ENCODE assay signal across 8 mouse cellular contexts in genomic region chr8:119585901-119586300, GRCm38 (mm10). TPM values are rescaled to one million over a fixed set of nuclear protein-coding genes. Genes with fewer than 3 reads are reported as not detected.
DNase-seq lines count a peak whose midpoint lies in the region; ATAC-seq and TF ChIP-seq lines count a peak whose summit lies in the region.

No protein-coding gene starts in this region.

- no peaks in the 10 kb centered on the region for H3K27me3 ChIP-seq in thymus, adult 2 months (ENCODE audit: control insufficient read depth, insufficient read depth, low read length)
- no peaks in the 10 kb centered on the region for H3K27me3 ChIP-seq in liver, embryonic 15.5 days

- peak overlapping the region; percentile 55 for H3K27ac ChIP-seq in thymus, adult 2 months (ENCODE audit: control insufficient read depth, insufficient read depth, low read length)
- 0 out of 2 replicates have a peak overlapping the region, but pooled peaks have one; percentile 14 for H3K27ac ChIP-seq in liver, embryonic 15.5 days (replicated peaks)

- no peaks in the 10 kb centered on the region for H3K36me3 ChIP-seq in thymus, adult 2 months (ENCODE audit: control insufficient read depth, insufficient read depth, low read length)
- no peaks in the 10 kb centered on the region for H3K36me3 ChIP-seq in liver, embryonic 15.5 days (replicated peaks)

- TF ChIP-seq POLR2A in thymus, adult 2 months (IDR thresholded peaks at IDR 0.05; ENCODE audit: control insufficient read depth, extremely low read depth, insufficient read depth, low read length, poor library complexity) = peak; percentile 54

- peak overlapping the region; percentile 71 for H3K4me2 ChIP-seq in liver, embryonic 15.5 days

- no peaks in the 10 kb centered on the region for H3K9me3 ChIP-seq in liver, embryonic 15.5 days (replicated peaks)

- no peak for TF ChIP-seq CTCF in thymus, adult 2 months (IDR thresholded peaks at IDR 0.05; ENCODE audit: borderline replicate concordance, control insufficient read depth, extremely low read depth, insufficient read depth, low read length, poor library complexity)

- no peak for DNase-seq in thymus, adult 2 months
- no peak for DNase-seq in thymus, postnatal 10 days (ENCODE audit: low spot score in 2 of 2)
- peak; percentile 21 for DNase-seq in thymus, postnatal 25 days
- no peak for DNase-seq in layer of hippocampus, postnatal 25 days (ENCODE audit: extremely low spot score in 1 of 2, low spot score in 1 of 2)
- DNase-seq in cerebellum, postnatal 14 days = no peak
- no peak for DNase-seq in gastrocnemius, postnatal 4 days (ENCODE audit: low spot score in 2 of 2)

- peak overlapping the region; percentile 42 for H3K4me3 ChIP-seq in thymus, adult 2 months (ENCODE audit: control insufficient read depth, insufficient read depth, low read length)
- peak overlapping the region; percentile 50 for H3K4me3 ChIP-seq in liver, embryonic 15.5 days (replicated peaks)

- H3K4me1 ChIP-seq in thymus, adult 2 months (replicated peaks; ENCODE audit: control insufficient read depth, insufficient read depth, low read length) = peaks cover 21% of the 10 kb centered on the region
- peaks cover 50% of the 10 kb centered on the region for H3K4me1 ChIP-seq in liver, embryonic 15.5 days (replicated peaks)

- peak; percentile 73 for ATAC-seq in granulocyte monocyte progenitor cell, adult 5-6 weeks (replicated peaks; ENCODE audit: poor library complexity, severe bottlenecking)
- peak; percentile 60; the same call in 1 of the 2 replicates for ATAC-seq in liver, embryonic 15.5 days (ENCODE audit: insufficient read depth)

- 6% methylated on average over 22 of the region's 24 CpGs for WGBS in thymus, adult 2 months
- 21% methylated on average over 24 of the region's 24 CpGs for WGBS in liver, embryonic 15.5 days (ENCODE audit: insufficient replicate concordance)

- peak overlapping the region; percentile 16; the same call in 1 of the 2 replicates for H3K9ac ChIP-seq in liver, embryonic 15.5 days

RNA-seq across cellular contexts. Expression of gene Dnaaf1, which starts 10.9 kb away (rescaled TPM):
- polyA plus RNA-seq in thymus, adult 2 months (2012; rRNA removed) = 0.90 and 1.1 TPM in 2 replicates
- total RNA-seq in granulocyte monocyte progenitor cell, adult 5-6 weeks (2014; fragmentation: Nextera tagmentation) = not detected in 2 replicates
- 0.13 TPM in 1 of 2 replicates, not detected in the other for total RNA-seq in granulocyte monocyte progenitor cell, adult 5-6 weeks (2017)
- polyA plus RNA-seq in liver, embryonic 15.5 days (2015; fragmentation: Nextera tagmentation; extraction: Ambion mirVana) = 0.05 and 0.08 TPM in 2 replicates
- total RNA-seq in layer of hippocampus, postnatal 25 days (2021) = under 1 TPM; 0.12 to 0.22 TPM
- total RNA-seq in gastrocnemius, postnatal 4 days (2021) = not detected

RNA-seq across cellular contexts. Expression of gene Hsdl1, which starts 10.9 kb away (rescaled TPM):
- polyA plus RNA-seq in thymus, adult 2 months (2012; rRNA removed) = 149 and 176 TPM in 2 replicates
- 23.8 and 29.1 TPM in 2 replicates for total RNA-seq in granulocyte monocyte progenitor cell, adult 5-6 weeks (2014; fragmentation: Nextera tagmentation)
- 34.7 and 50.2 TPM in 2 replicates for total RNA-seq in granulocyte monocyte progenitor cell, adult 5-6 weeks (2017)
- polyA plus RNA-seq in liver, embryonic 15.5 days (2015; fragmentation: Nextera tagmentation; extraction: Ambion mirVana) = 16.5 and 18.1 TPM in 2 replicates
- total RNA-seq in layer of hippocampus, postnatal 25 days (2021) = 10 to 100 TPM; 42.8 to 46.7 TPM
- total RNA-seq in gastrocnemius, postnatal 4 days (2021) = 10 to 100 TPM; 17.9 to 19.3 TPM

RNA-seq across cellular contexts. Expression of gene Taf1c, which starts 19.1 kb away (rescaled TPM):
- polyA plus RNA-seq in thymus, adult 2 months (2012; rRNA removed) = 109 and 112 TPM in 2 replicates
- total RNA-seq in granulocyte monocyte progenitor cell, adult 5-6 weeks (2014; fragmentation: Nextera tagmentation) = 3.0 and 13.8 TPM in 2 replicates
- 6.8 and 11.0 TPM in 2 replicates for total RNA-seq in granulocyte monocyte progenitor cell, adult 5-6 weeks (2017)
- 5.4 and 7.4 TPM in 2 replicates for polyA plus RNA-seq in liver, embryonic 15.5 days (2015; fragmentation: Nextera tagmentation; extraction: Ambion mirVana)
- 10 to 100 TPM; 10.5 to 11.1 TPM for total RNA-seq in layer of hippocampus, postnatal 25 days (2021)
- total RNA-seq in gastrocnemius, postnatal 4 days (2021) = 1 to 10 TPM; 5.8 to 6.1 TPM

RNA-seq across cellular contexts. Expression of gene Adad2, which starts 26.6 kb away (rescaled TPM):
- polyA plus RNA-seq in thymus, adult 2 months (2012; rRNA removed) = 0.22 and 0.34 TPM in 2 replicates
- not detected in 2 replicates for total RNA-seq in granulocyte monocyte progenitor cell, adult 5-6 weeks (2014; fragmentation: Nextera tagmentation)
- total RNA-seq in granulocyte monocyte progenitor cell, adult 5-6 weeks (2017) = not detected in 2 replicates
- not detected in 2 replicates for polyA plus RNA-seq in liver, embryonic 15.5 days (2015; fragmentation: Nextera tagmentation; extraction: Ambion mirVana)
- total RNA-seq in layer of hippocampus, postnatal 25 days (2021) = under 1 TPM in 1 of 2 experiments, not detected in 1; 0.39 TPM
- total RNA-seq in gastrocnemius, postnatal 4 days (2021) = not detected

RNA-seq across cellular contexts. Expression of gene Mbtps1, which starts 27.4 kb away (rescaled TPM):
- polyA plus RNA-seq in thymus, adult 2 months (2012; rRNA removed) = 166 and 177 TPM in 2 replicates
- total RNA-seq in granulocyte monocyte progenitor cell, adult 5-6 weeks (2014; fragmentation: Nextera tagmentation) = 56.5 and 57.3 TPM in 2 replicates
- total RNA-seq in granulocyte monocyte progenitor cell, adult 5-6 weeks (2017) = 44.0 and 46.6 TPM in 2 replicates
- 24.7 and 26.3 TPM in 2 replicates for polyA plus RNA-seq in liver, embryonic 15.5 days (2015; fragmentation: Nextera tagmentation; extraction: Ambion mirVana)
- total RNA-seq in layer of hippocampus, postnatal 25 days (2021) = 10 to 100 TPM; 69.2 to 78.8 TPM
- total RNA-seq in gastrocnemius, postnatal 4 days (2021) = 10 to 100 TPM; 81.4 to 84.9 TPM
